Mouse (Mus musculus): ENCODE measurements around the gene Trmt11. TPM values are rescaled to one million over a fixed set of nuclear protein-coding genes. Genes with fewer than 3 reads are reported as not detected.
"Not testable (repeated sequence)": the region's sequence is repeated elsewhere in the genome, so short reads cannot be mapped to it uniquely, and the experiment has no call there.

Gene Trmt11
- polyA plus RNA-seq, 1 experiment from 2014 or later = 18.6 TPM

GRCm38 (mm10) chr10:30504736-30505135, 95.8 kb downstream of the Trmt11 start:
- no peaks in the 10 kb centered on the region for H3K9me3 ChIP-seq (replicated peaks)
- H3K27me3 ChIP-seq (replicated peaks) = no peaks in the 10 kb centered on the region
- H3K27ac ChIP-seq (ENCODE audit: poor library complexity, severe bottlenecking) = no peak overlapping the region
- H3K4me3 ChIP-seq = no peak overlapping the region
- H3K4me1 ChIP-seq (replicated peaks) = no peaks in the 10 kb centered on the region
- H3K4me2 ChIP-seq = no peak overlapping the region
- whole genome bisulfite sequencing = 68% methylated on average over 2 of the region's 2 CpGs
- H3K36me3 ChIP-seq = no peaks in the 10 kb centered on the region
- ATAC-seq (ENCODE audit: insufficient number of reproducible peaks, low FRiP score) = no peak
- no peak overlapping the region for H3K9ac ChIP-seq

GRCm38 (mm10) chr10:30503168-30503567, 97.4 kb downstream of the Trmt11 start:
- Histone ChIP-seq H3K4me3 (no peak overlapping the region), H3K9me3 (replicated peaks) (no peaks in the 10 kb centered on the region), H3K4me1 (replicated peaks) (no peaks in the 10 kb centered on the region), H3K27ac (ENCODE audit: poor library complexity, severe bottlenecking) (no peak overlapping the region), H3K27me3 (replicated peaks) (no peaks in the 10 kb centered on the region), H3K4me2 (no peak overlapping the region), H3K36me3 (no peaks in the 10 kb centered on the region), H3K9ac (no peak overlapping the region)
- ATAC-seq (ENCODE audit: insufficient number of reproducible peaks, low FRiP score) = no peak
- 79% methylated on average over 2 of the region's 2 CpGs for WGBS

GRCm38 (mm10) chr10:30502718-30503117, 97.8 kb downstream of the Trmt11 start:
- H3K36me3 ChIP-seq = no peaks in the 10 kb centered on the region
- H3K9me3 ChIP-seq (replicated peaks) = no peaks in the 10 kb centered on the region
- WGBS = 81% methylated on average over 1 of the region's 1 CpGs
- no peak overlapping the region for H3K4me3 ChIP-seq
- H3K27ac ChIP-seq (ENCODE audit: poor library complexity, severe bottlenecking) = no peak overlapping the region
- no peak overlapping the region for H3K4me2 ChIP-seq
- ATAC-seq (ENCODE audit: insufficient number of reproducible peaks, low FRiP score) = no peak
- H3K27me3 ChIP-seq (replicated peaks) = no peaks in the 10 kb centered on the region
- no peaks in the 10 kb centered on the region for H3K4me1 ChIP-seq (replicated peaks)
- no peak overlapping the region for H3K9ac ChIP-seq

GRCm38 (mm10) chr10:30498223-30498622, 102.3 kb downstream of the Trmt11 start:
- H3K27ac ChIP-seq (ENCODE audit: poor library complexity, severe bottlenecking); H3K4me1 ChIP-seq (replicated peaks); H3K36me3 ChIP-seq; H3K9me3 ChIP-seq (replicated peaks); H3K4me3 ChIP-seq; ATAC-seq (ENCODE audit: insufficient number of reproducible peaks, low FRiP score); H3K4me2 ChIP-seq; H3K9ac ChIP-seq; H3K27me3 ChIP-seq (replicated peaks): not testable (repeated sequence)
- WGBS = 79% methylated on average over 19 of the region's 19 CpGs

Other genes starting within 250 kb of the Trmt11 start
- 29.2 and 32.8 TPM in 2 replicates for gene Hint3, start 28.9 kb upstream of the Trmt11 start, polyA plus RNA-seq (2016; fragmentation: Nextera tagmentation; extraction: Ambion mirVana)
- 8.7 and 9.1 TPM in 2 replicates for gene Ncoa7, start 202.6 kb upstream of the Trmt11 start, polyA plus RNA-seq (2016; fragmentation: Nextera tagmentation; extraction: Ambion mirVana)
- 47.6 and 53.3 TPM in 2 replicates for gene Hey2, start 242.1 kb upstream of the Trmt11 start, polyA plus RNA-seq (2016; fragmentation: Nextera tagmentation; extraction: Ambion mirVana)

Data from heart, embryonic 12.5 days (tissue).